Mouse (Mus musculus) limb, embryonic 10.5 days (tissue): ENCODE measurements around the gene Abcf1. TPM values are rescaled to one million over a fixed set of nuclear protein-coding genes. Genes with fewer than 3 reads are reported as not detected.
A peak's percentile ranks its signal among the peaks of the same experiment; 100 is the strongest.

ENCODE experiments used
- DNase-seq: peaks from one replicate; pipeline ENCODE4 v3.0.0-alpha.2; 2017; ENCODE audit warnings: low spot score
- H3K27ac ChIP-seq: fragments of 300-500 bp; sonication (generic); 2 replicates; pipeline ENCODE4 v1.5.1; 2016; ENCODE audit warnings: mild to moderate bottlenecking
- H3K27me3 ChIP-seq: fragments of 300-500 bp; sonication (generic); 2 replicates; pipeline ENCODE4 v1.6.1; 2016; ENCODE audit warnings: low read depth, mild to moderate bottlenecking; ENCODE audit not compliant: poor library complexity, severe bottlenecking
- H3K36me3 ChIP-seq: fragments of 300-500 bp; sonication (generic); 2 replicates; pipeline ENCODE4 v1.6.1; 2016; ENCODE audit warnings: mild to moderate bottlenecking, moderate library complexity
- H3K4me1 ChIP-seq: fragments of 300-500 bp; sonication (generic); 2 replicates; pipeline ENCODE4 v1.6.1; 2016
- H3K4me3 ChIP-seq: fragments of 300-500 bp; sonication (generic); 2 replicates; pipeline ENCODE4 v1.5.1; 2016; ENCODE audit warnings: mild to moderate bottlenecking, moderate library complexity
- H3K9me3 ChIP-seq: fragments of 300-500 bp; sonication (generic); replicated peaks from 2 replicates; pipeline ENCODE4 v1.6.1; 2016; ENCODE audit warnings: mild to moderate bottlenecking
- WGBS: fragments of 180-500 bp; shearing (Covaris S2); methylation state at CpG from one replicate; pipeline ENCODE4 v1.1.7; 2016; 5-methylcytosine and 5-hydroxymethylcytosine counted together
- polyA plus RNA-seq: library from polyadenylated mRNA; unstranded; fragments of >200 nt; fragmentation: Nextera tagmentation; extraction: Ambion mirVana; gene quantifications from 2 replicates; pipeline ENCODE4 v1.2.1, GENCODE M21; 2016

The Abcf1 gene
- polyA plus RNA-seq, 1 experiment from 2014 or later, result 98.3 TPM

- H3K27ac ChIP-seq, result no peak overlapping the region
- H3K4me1 ChIP-seq, result peaks cover 17% of the 10 kb centered on the region
- H3K4me3 ChIP-seq, result no peak overlapping the region
- DNase-seq, result no peak
- no peaks in the 10 kb centered on the region for H3K9me3 ChIP-seq
- H3K36me3 ChIP-seq, result peaks cover 71% of the 10 kb centered on the region
- 97% methylated on average over 4 of the region's 4 CpGs for WGBS
- H3K27me3 ChIP-seq, result no peaks in the 10 kb centered on the region
Observed at GRCm38 (mm10) chr17:35921710-35922109, 47.9 kb downstream of the Abcf1 start.

- WGBS, result 84% methylated on average over 5 of the region's 5 CpGs
- peak overlapping the region; percentile 56 for H3K27ac ChIP-seq
- H3K36me3 ChIP-seq, result peaks cover 64% of the 10 kb centered on the region
- no peak overlapping the region for H3K4me3 ChIP-seq
- peaks cover 17% of the 10 kb centered on the region for H3K4me1 ChIP-seq
- H3K27me3 ChIP-seq, result no peaks in the 10 kb centered on the region
- H3K9me3 ChIP-seq, result no peaks in the 10 kb centered on the region
- no peak for DNase-seq
Observed at GRCm38 (mm10) chr17:35920862-35921562, 48.5 kb downstream of the Abcf1 start.

GRCm38 (mm10) chr17:35920384-35920783 is 49.2 kb downstream of the Abcf1 start:
- Histone ChIP-seq H3K36me3 (peaks cover 57% of the 10 kb centered on the region), H3K4me3 (peak overlapping the region; percentile 79; the same call in 1 of the 2 replicates), H3K27me3 (no peaks in the 10 kb centered on the region), H3K9me3 (no peaks in the 10 kb centered on the region), H3K4me1 (peaks cover 20% of the 10 kb centered on the region), H3K27ac (no peak overlapping the region; the same call in 1 of the 2 replicates)
- WGBS, result 90% methylated on average over 1 of the region's 1 CpGs
- DNase-seq, result no peak

GRCm38 (mm10) chr17:35919864-35920301 is 49.7 kb downstream of the Abcf1 start:
- no peak for DNase-seq
- Histone ChIP-seq H3K36me3 (peaks cover 52% of the 10 kb centered on the region), H3K9me3 (no peaks in the 10 kb centered on the region), H3K27ac (peak overlapping the region; percentile 96; the same call in 1 of the 2 replicates), H3K4me3 (peak overlapping the region; percentile 79), H3K4me1 (peaks cover 22% of the 10 kb centered on the region), H3K27me3 (no peaks in the 10 kb centered on the region)
- 77% methylated on average over 6 of the region's 6 CpGs for WGBS

- Histone ChIP-seq H3K27me3 (no peaks in the 10 kb centered on the region), H3K4me1 (peaks cover 22% of the 10 kb centered on the region), H3K9me3 (no peaks in the 10 kb centered on the region), H3K36me3 (peaks cover 50% of the 10 kb centered on the region), H3K4me3 (peak overlapping the region; percentile 79), H3K27ac (peak overlapping the region; percentile 96)
- 20% methylated on average over 7 of the region's 7 CpGs for WGBS
- DNase-seq, result peak; percentile 84
Observed at GRCm38 (mm10) chr17:35919060-35919715, 50.4 kb downstream of the Abcf1 start.

- H3K36me3 ChIP-seq, result peaks cover 49% of the 10 kb centered on the region
- DNase-seq, result peak; percentile 60
- H3K4me3 ChIP-seq, result peak overlapping the region; percentile 79
- H3K27ac ChIP-seq, result peak overlapping the region; percentile 96
- H3K27me3 ChIP-seq, result no peaks in the 10 kb centered on the region
- WGBS, result under 1% methylated on average over 11 of the region's 11 CpGs
- H3K4me1 ChIP-seq, result peaks cover 22% of the 10 kb centered on the region
- no peaks in the 10 kb centered on the region for H3K9me3 ChIP-seq
Observed at GRCm38 (mm10) chr17:35918276-35919059, 51.1 kb downstream of the Abcf1 start.

GRCm38 (mm10) chr17:35917463-35918251 is 51.9 kb downstream of the Abcf1 start:
- Histone ChIP-seq H3K27ac (peak overlapping the region; percentile 96), H3K4me1 (peaks cover 22% of the 10 kb centered on the region), H3K4me3 (peak overlapping the region; percentile 79), H3K27me3 (no peaks in the 10 kb centered on the region), H3K9me3 (no peaks in the 10 kb centered on the region), H3K36me3 (peaks cover 49% of the 10 kb centered on the region)
- WGBS, result under 1% methylated on average over 13 of the region's 13 CpGs
- DNase-seq, result peak; percentile 64

- no peaks in the 10 kb centered on the region for H3K27me3 ChIP-seq
- WGBS, result 1% methylated on average over 8 of the region's 8 CpGs
- peaks cover 49% of the 10 kb centered on the region for H3K36me3 ChIP-seq
- H3K4me3 ChIP-seq, result peak overlapping the region; percentile 79
- no peak for DNase-seq
- peak overlapping the region; percentile 96 for H3K27ac ChIP-seq
- H3K9me3 ChIP-seq, result no peaks in the 10 kb centered on the region
- peaks cover 22% of the 10 kb centered on the region for H3K4me1 ChIP-seq
Observed at GRCm38 (mm10) chr17:35917143-35917462, 52.5 kb downstream of the Abcf1 start.

GRCm38 (mm10) chr17:35916297-35917142 is 53.0 kb downstream of the Abcf1 start, which contains the start of the genes Mrps18b and Ppp1r10:
Gene Mrps18b (minus strand): TSS chr17:35916389.
Gene Ppp1r10 (plus strand): TSS chr17:35916434.
- peak; percentile 98 for DNase-seq
- Histone ChIP-seq H3K36me3 (peaks cover 55% of the 10 kb centered on the region), H3K27ac (peak within 1 kb of the TSS; percentile 96), H3K9me3 (no peaks in the 10 kb centered on the region), H3K4me1 (peaks cover 22% of the 10 kb centered on the region), H3K4me3 (peak within 1 kb of the TSS; percentile 79), H3K27me3 (no peaks in the 10 kb centered on the region)
- under 1% methylated on average over 83 of the region's 83 CpGs for WGBS

GRCm38 (mm10) chr17:35915538-35916296 is 53.8 kb downstream of the Abcf1 start:
- no peak for DNase-seq
- Histone ChIP-seq H3K9me3 (no peaks in the 10 kb centered on the region), H3K4me1 (peaks cover 20% of the 10 kb centered on the region), H3K27me3 (no peaks in the 10 kb centered on the region), H3K36me3 (peaks cover 59% of the 10 kb centered on the region), H3K4me3 (peak overlapping the region; percentile 79), H3K27ac (peak overlapping the region; percentile 96)
- WGBS, result 2% methylated on average over 28 of the region's 28 CpGs

GRCm38 (mm10) chr17:35914975-35915374 is 54.6 kb downstream of the Abcf1 start:
- H3K36me3 ChIP-seq, result peaks cover 54% of the 10 kb centered on the region
- WGBS, result 87% methylated on average over 6 of the region's 6 CpGs
- peaks cover 16% of the 10 kb centered on the region for H3K4me1 ChIP-seq
- no peak overlapping the region for H3K27ac ChIP-seq
- no peaks in the 10 kb centered on the region for H3K9me3 ChIP-seq
- peak overlapping the region; percentile 79 for H3K4me3 ChIP-seq
- DNase-seq, result no peak
- H3K27me3 ChIP-seq, result no peaks in the 10 kb centered on the region
